Mouse (Mus musculus): ENCODE results near the gene Olfr372.
"Not testable (repeated sequence)": the region's sequence is repeated elsewhere in the genome, so short reads cannot be mapped to it uniquely, and the experiment has no call there.

Gene Olfr372

GRCm38 (mm10) chr8:72040918-72041317 lies at the start of gene Olfr372:
TSS of gene Olfr372 (plus strand) at chr8:72041218.
- DNase-seq, result not testable (repeated sequence)

GRCm38 (mm10) chr8:71999434-71999833 lies 41.6 kb upstream of the Olfr372 start:
- no peak for DNase-seq

GRCm38 (mm10) chr8:72000223-72000622 lies 40.8 kb upstream of the Olfr372 start:
- no peak for DNase-seq

GRCm38 (mm10) chr8:72002942-72003341 lies 38.1 kb upstream of the Olfr372 start:
- DNase-seq, result no peak

GRCm38 (mm10) chr8:72005912-72006311 lies 35.1 kb upstream of the Olfr372 start:
- no peak for DNase-seq

GRCm38 (mm10) chr8:72006763-72007162 lies 34.3 kb upstream of the Olfr372 start:
- no peak for DNase-seq

GRCm38 (mm10) chr8:72008134-72008641 lies 32.8 kb upstream of the Olfr372 start:
- DNase-seq, result no peak

GRCm38 (mm10) chr8:72009473-72009872 lies 31.5 kb upstream of the Olfr372 start, which contains the start of gene Cyp4f18:
TSS of gene Cyp4f18 (minus strand) at chr8:72009626.
- DNase-seq, result no peak

- not testable (repeated sequence) for DNase-seq
Measured at GRCm38 (mm10) chr8:72013506-72014228, 27.4 kb upstream of the Olfr372 start.

- DNase-seq, result not testable (repeated sequence)
Measured at GRCm38 (mm10) chr8:72017339-72017738, 23.7 kb upstream of the Olfr372 start.

GRCm38 (mm10) chr8:72018141-72018540 lies 22.9 kb upstream of the Olfr372 start:
- DNase-seq, result peak; percentile 23

GRCm38 (mm10) chr8:72019022-72019421 lies 22.0 kb upstream of the Olfr372 start:
- not testable (repeated sequence) for DNase-seq

- DNase-seq, result no peak
Measured at GRCm38 (mm10) chr8:72019816-72020215, 21.2 kb upstream of the Olfr372 start.

GRCm38 (mm10) chr8:72024886-72025285 lies 16.1 kb upstream of the Olfr372 start:
- DNase-seq, result peak; percentile 33

- DNase-seq, result peak; percentile 47
Measured at GRCm38 (mm10) chr8:72032926-72033325, 8.1 kb upstream of the Olfr372 start.

- no peak for DNase-seq
Measured at GRCm38 (mm10) chr8:72042493-72042892, 1.5 kb downstream of the Olfr372 start.

- DNase-seq, result not testable (repeated sequence)
Measured at GRCm38 (mm10) chr8:72054633-72055032, 13.6 kb downstream of the Olfr372 start.

GRCm38 (mm10) chr8:72057643-72058042 lies 16.6 kb downstream of the Olfr372 start:
- DNase-seq, result not testable (repeated sequence)

GRCm38 (mm10) chr8:72066819-72067399 lies 25.9 kb downstream of the Olfr372 start:
- not testable (repeated sequence) for DNase-seq

- not testable (repeated sequence) for DNase-seq
Measured at GRCm38 (mm10) chr8:72082877-72083276, 41.9 kb downstream of the Olfr372 start, which contains the start of gene Olfr373. TSS of gene Olfr373 (plus strand) at chr8:72083177.

- DNase-seq, result no peak
Measured at GRCm38 (mm10) chr8:72084744-72085143, 43.7 kb downstream of the Olfr372 start.

GRCm38 (mm10) chr8:72087611-72088010 lies 46.6 kb downstream of the Olfr372 start:
- DNase-seq, result not testable (repeated sequence)

- DNase-seq, result not testable (repeated sequence)
Measured at GRCm38 (mm10) chr8:72096721-72097120, 55.7 kb downstream of the Olfr372 start.

All from right cerebral cortex, adult 18-20 months (tissue).